Mouse (Mus musculus) T-cell, adult 2 months (primary cell): Measurements from ENCODE around the gene Lypd4.
A peak's percentile ranks its signal among the peaks of the same experiment; 100 is the strongest.
"Not testable (repeated sequence)": the region's sequence is repeated elsewhere in the genome, so short reads cannot be mapped to it uniquely, and the experiment has no call there.

ENCODE experiments used
- DNase-seq: peaks from one replicate; pipeline ENCODE4 v3.0.0; 2022; ENCODE audit warnings: low spot score

Gene Lypd4

GRCm38 (mm10) chr7:24869532-24870165, at the start of gene Lypd4, which contains the start of gene Dmrtc2:
Gene Lypd4 (minus strand): TSS chr7:24869941.
Gene Dmrtc2 (plus strand): TSS chr7:24870057.
- no peak for DNase-seq

- DNase-seq, result no peak
Measured at GRCm38 (mm10) chr7:24918763-24919323, 49.1 kb upstream of the Lypd4 start.

DNA sequence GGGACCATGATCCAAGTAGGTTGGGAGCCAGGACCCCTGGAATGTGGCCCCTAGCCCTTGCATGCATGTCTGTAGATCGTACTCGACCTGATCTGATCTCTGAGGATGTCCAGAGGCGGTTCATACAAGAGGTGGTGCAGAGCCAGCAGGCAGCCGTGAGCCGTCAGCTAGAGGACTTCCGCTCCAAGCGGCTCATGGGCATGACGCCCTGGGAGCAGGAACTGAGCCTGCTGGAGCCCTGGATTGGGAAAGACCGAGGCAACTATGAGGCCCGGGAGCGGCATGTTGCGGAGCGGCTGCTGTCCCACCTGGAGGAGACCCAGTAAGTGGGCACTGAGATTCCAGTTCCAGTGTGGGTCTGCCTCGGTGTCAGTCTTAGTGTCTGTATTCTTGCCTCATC, 42.7 kb upstream of the Lypd4 start:
- DNase-seq, result no peak

- peak; percentile 91 for DNase-seq
Measured at GRCm38 (mm10) chr7:24907211-24907748, 37.5 kb upstream of the Lypd4 start.

DNA sequence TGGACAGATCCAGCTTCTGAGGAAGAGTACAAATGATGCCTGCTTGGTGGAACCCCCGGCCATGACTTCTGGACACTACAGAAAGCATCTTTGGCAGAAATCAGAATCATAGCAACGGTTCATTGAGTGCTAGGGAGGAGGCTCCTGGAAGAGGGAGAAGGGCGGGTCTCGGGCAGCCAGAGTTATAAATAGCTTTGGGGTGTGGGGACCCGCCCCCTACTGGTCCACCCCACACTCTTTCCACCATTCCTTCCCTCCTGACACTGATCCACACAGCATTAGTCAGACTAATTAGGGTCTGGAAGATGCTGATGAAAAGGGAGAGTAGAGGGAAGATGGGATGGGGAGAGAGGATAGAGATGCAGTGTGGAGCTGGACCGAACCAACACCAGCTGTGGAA, 36.8 kb upstream of the Lypd4 start:
- no peak for DNase-seq

DNA sequence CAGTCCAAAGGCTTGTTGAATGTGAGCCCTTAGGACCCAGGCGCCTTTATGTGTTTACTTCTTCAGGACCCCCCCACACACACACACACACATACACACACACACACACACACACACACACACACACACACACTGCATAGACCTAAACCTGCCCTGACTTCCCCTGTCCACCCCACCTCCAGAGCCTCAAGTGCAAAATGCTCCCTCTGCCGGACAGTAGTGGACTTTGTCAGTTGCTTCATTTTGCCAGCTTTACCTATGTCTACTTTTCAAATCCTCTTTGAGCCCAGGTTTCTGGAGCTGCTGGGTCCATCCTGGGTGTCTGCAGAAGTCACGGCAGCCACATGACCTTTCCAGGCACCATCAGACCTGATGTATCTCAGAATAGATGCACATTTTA, 35.2 kb upstream of the Lypd4 start:
- peak; percentile 68 for DNase-seq

- peak; percentile 96 for DNase-seq
Measured at GRCm38 (mm10) chr7:24904070-24904483, 34.3 kb upstream of the Lypd4 start.

DNA sequence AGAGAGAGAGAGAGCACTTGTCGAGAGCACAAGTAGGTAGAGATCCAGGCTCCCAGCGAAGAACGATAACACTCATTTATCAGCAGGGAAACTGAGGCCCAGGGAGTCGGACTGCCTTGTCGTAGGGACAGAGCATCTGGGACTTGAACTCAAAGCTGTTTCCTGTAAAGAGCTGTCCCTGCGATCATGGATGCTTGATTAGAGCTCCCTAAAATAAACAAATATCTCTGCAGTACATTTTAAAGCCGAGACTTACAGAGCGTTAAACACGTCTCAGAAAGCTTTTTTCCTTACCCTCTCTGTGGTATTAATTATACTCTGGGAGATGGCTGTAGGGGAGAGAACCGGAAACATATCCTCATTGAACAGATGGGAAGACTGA, 33.7 kb upstream of the Lypd4 start:
- DNase-seq, result no peak

DNA sequence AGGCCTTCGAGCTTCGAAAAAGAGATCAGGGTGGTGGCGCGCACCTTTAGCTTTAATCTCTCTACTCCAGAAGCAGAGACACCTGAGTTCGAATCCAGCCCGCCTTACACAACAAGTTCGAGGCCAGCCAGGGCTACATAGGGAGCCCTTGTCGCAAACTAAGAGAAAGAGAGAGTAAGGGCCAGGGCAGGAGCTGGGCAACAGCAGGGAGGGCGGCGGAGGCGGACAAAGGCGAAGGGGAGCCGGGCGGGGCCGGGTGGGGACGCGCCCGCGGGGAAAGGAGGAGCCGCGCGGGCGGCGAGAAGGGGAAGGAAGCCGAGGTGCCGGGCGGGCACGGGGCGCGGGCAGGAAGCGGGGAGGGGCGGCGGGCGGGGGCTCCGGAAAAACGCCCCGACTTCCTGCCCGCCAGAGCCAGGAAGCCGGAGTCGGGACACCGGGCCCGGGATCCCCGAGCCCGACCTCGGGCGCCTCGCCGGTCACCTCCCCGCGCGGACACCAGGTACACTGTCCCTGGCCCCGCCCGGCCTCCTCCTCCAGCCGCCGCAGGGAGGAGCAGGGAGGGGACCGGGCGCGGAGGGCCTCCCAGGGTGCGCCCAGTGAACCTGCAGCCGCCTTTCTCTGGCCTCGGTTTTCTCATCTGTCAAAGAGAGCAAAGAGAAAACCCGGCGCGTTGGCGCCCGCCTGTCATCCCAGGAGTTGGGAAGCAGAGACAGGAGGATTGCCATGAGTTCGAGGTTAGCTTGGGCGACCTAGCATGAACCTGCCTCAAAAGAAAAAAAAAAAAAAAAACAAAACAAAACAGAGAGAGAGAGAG, 33.1 kb upstream of the Lypd4 start, which contains the start of gene Arhgef1:
Gene Arhgef1, plus strand, starts transcription at position 283 of the 814 bp plus-strand sequence.
- DNase-seq, result peak; percentile 68

DNA sequence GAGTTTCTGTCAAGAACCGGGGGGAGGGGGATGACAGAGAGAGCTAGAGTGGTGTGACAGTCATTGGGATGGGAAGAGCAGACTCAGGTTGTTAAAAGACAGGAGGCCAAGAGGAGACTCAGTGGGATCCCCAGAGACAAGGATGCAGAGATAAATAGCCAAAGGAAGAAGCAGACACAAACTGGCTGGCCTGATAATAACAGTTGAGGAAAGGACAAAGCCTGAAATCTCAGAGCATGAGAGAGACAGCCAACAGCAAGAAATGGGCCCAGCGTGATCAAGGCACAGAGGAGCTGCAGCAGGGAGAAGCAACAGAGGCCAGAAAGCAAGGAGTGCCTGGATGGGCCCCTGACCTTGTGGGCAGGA, 32.5 kb upstream of the Lypd4 start:
- no peak for DNase-seq

DNA sequence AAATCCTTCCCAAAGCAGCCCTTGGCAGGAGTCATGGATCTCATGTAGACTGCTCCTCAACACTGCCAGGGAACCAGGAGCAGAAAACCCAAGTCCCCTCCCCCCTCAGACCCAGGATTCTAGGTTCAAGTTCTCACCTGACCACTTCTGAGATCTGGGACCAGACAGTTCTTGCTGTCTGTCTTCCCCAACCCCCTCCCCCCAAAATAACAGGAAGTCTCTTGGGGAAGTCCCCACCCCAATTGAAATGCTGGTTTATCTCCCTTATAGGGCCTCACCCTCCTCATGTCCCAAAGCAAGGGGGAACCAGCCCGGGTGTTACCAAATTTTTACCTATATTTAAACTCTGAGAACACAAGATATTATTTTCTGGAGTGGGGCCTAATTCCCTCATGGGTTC, 32.1 kb upstream of the Lypd4 start:
- peak; percentile 62 for DNase-seq

GRCm38 (mm10) chr7:24901114-24901513, 31.4 kb upstream of the Lypd4 start:
- DNase-seq, result no peak

DNA sequence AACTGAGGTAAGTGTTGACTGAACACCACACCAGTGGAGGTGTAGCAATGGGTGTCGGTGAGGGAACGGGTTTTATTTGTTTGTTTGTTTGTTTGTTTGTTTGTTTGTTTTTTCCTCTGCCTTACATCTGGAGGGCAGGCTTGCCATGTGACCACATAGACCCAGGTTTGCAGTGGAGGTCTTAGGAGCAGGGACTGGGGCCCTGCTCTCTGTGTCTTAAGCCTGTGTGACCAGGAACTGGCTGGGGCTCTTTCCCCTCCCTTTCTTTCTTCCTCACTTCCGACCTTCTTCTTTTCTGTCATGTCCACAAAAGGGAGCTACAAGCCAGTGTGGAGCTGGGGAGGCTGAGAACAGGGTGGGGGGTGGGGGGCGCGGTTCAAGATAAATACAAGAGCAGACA, 28.2 kb upstream of the Lypd4 start:
- no peak for DNase-seq

- DNase-seq, result no peak
Measured at GRCm38 (mm10) chr7:24897224-24897623, 27.5 kb upstream of the Lypd4 start, which contains the start of gene Cd79a. Gene Cd79a (plus strand): TSS chr7:24897381.

DNA sequence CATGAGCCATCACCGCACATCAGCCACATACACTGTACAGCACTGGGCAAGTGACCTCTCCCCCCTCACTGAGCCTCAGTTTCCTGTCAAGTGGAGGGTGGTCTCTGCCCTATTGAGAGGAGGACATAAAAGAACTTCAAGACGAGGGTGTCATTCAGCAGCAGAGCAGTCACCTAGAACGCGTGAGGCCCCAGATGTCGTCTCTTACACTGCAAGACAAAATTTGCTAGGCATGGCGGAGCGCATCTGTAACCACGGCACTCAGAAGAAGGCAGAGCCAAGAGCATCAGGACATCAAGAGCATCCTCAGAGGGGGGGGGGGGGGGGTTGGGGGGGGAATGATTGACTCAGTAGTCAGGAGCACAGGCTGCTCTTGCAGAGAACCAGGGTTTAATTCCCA, 26.5 kb upstream of the Lypd4 start:
- DNase-seq, result no peak

GRCm38 (mm10) chr7:24895749-24896148, 26.0 kb upstream of the Lypd4 start:
- DNase-seq, result not testable (repeated sequence)

DNA sequence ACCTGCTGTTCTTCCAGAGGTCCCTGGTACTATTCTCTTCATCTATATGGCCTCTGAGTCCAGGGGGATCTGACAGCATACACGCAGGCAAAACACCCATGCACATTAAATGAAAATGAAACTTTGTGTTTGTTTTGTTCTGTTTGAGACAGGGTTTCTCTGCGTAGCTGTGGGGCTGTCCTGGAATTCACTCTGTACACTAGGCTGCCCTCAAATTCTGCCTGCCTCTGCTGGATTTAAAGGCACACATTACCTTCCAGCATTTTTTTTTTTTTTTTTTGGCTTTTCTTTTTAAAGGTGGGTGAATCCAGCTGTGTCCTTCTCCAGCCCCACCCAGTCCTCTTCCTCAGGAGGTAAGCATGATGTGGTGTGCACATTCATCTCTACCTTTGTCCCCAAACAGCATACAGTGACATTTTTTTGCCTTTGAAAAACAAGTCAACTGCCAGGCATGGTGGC, 22.4 kb upstream of the Lypd4 start:
- no peak for DNase-seq

GRCm38 (mm10) chr7:24891241-24892124, 21.7 kb upstream of the Lypd4 start:
- no peak for DNase-seq

- DNase-seq, result peak; percentile 79
Measured at GRCm38 (mm10) chr7:24890281-24891216, 20.8 kb upstream of the Lypd4 start.

DNA sequence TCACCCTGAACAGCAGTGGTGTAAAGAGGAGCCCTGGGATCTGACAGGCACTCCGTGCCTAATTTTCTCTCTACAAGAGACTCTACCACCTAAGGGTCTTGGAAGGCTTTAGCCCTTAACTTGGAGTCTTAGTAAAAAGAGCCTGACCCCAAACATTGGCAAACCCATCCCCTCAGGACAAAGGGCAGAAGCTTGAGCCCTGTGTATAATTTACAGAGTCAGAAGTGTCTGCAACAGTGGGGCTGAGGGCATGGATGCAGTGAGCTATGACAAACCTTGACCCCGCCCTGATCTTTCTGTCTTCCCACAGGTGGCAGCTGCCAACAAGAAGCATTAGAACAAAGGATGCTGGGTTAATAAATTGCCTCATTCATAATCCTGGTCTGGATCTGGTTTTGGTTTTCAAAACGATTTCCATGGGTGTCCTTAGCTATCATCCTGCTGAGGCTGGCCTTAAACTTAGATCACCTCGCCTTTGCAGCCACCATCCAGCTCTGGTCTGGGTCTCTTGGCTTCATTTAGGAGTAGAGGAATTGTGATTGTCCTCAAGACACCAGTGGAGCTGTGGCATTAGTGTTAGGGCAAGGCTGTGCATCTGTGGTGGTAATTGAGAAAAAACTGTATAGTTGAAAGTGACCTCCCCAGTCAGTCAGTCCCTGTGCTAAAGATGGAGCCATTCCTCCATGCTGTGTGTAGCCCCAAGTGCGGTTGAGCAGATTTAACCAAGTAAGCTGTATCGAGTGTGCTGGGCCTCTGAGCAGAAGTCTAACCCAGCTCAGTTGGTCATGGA, 19.9 kb upstream of the Lypd4 start:
- no peak for DNase-seq
